In genomic region chr4:139503919-139504318, GRCm38 (mm10) we compare ENCODE assay signal across 30 mouse cellular contexts. TPM values are rescaled to one million over a fixed set of nuclear protein-coding genes. Genes with fewer than 3 reads are reported as not detected.
DNase-seq lines count a peak whose midpoint lies in the region; ATAC-seq and TF ChIP-seq lines count a peak whose summit lies in the region.
"Had no signal": no experiment of that assay in that cellular context is flagged by ENCODE, and none has a peak within 500 bp of the region (broad histone marks: within the 10 kb centered on the region; RNA-seq: fewer than 3 reads in every experiment).

No protein-coding gene starts in this region.

- no peak for TF ChIP-seq CTCF in MEL (IDR thresholded peaks at IDR 0.05 in 2 of 3, conservative IDR thresholded peaks at IDR 0.05 in 1 of 3; ENCODE audit: control insufficient read depth in 1 of 3, insufficient read depth in 1 of 3, low read depth in 2 of 3, low read length in 3 of 3, poor library complexity in 1 of 3, severe bottlenecking in 1 of 3)

- H3K27ac ChIP-seq in MEL (ENCODE audit: control insufficient read depth, low read depth, low read length): no peak overlapping the region
- no peak overlapping the region for H3K27ac ChIP-seq in heart, embryonic 12.5 days (ENCODE audit: poor library complexity, severe bottlenecking)
- no peak overlapping the region for H3K27ac ChIP-seq in forebrain, embryonic 16.5 days (ENCODE audit: low read length)
- H3K27ac ChIP-seq: embryonic facial prominence, embryonic 10.5 days; embryonic facial prominence, embryonic 13.5 days; forebrain, embryonic 12.5 days; forebrain, embryonic 15.5 days; heart, embryonic 13.5 days; hindbrain, embryonic 13.5 days had no signal

- peaks cover 0 to 9% of the 10 kb centered on the region in 2 experiments; a peak in 2 of 4 replicates for H3K4me1 ChIP-seq in MEL (ENCODE audit: control insufficient read depth in 1 of 2, insufficient read depth in 2 of 2, low read length in 2 of 2)
- peaks cover 12% of the 10 kb centered on the region for H3K4me1 ChIP-seq in heart, embryonic 12.5 days (replicated peaks)
- 0 out of 2 replicates have a peak, but pooled peaks cover 4% of the 10 kb centered on the region for H3K4me1 ChIP-seq in forebrain, embryonic 16.5 days (replicated peaks; ENCODE audit: control insufficient read depth, insufficient read depth, low read length)
- H3K4me1 ChIP-seq: embryonic facial prominence, embryonic 13.5 days; forebrain, embryonic 15.5 days had no signal

- 77% methylated on average over 8 of the region's 8 CpGs for WGBS in heart, embryonic 12.5 days
- WGBS in forebrain, embryonic 16.5 days: 90% methylated on average over 8 of the region's 8 CpGs

- H3K36me3 ChIP-seq in MEL (ENCODE audit: control insufficient read depth in 1 of 2, insufficient read depth in 2 of 2, low read length in 2 of 2): no peaks in the 10 kb centered on the region
- no peaks in the 10 kb centered on the region for H3K36me3 ChIP-seq in heart, embryonic 12.5 days
- no peaks in the 10 kb centered on the region for H3K36me3 ChIP-seq in forebrain, embryonic 16.5 days (ENCODE audit: control insufficient read depth, insufficient read depth)
- H3K36me3 ChIP-seq: embryonic facial prominence, embryonic 10.5 days; embryonic facial prominence, embryonic 13.5 days; forebrain, embryonic 12.5 days; forebrain, embryonic 15.5 days; G1E; heart, embryonic 13.5 days; hindbrain, embryonic 13.5 days had no signal

- no peak overlapping the region for H3K4me3 ChIP-seq in MEL (ENCODE audit: control insufficient read depth in 1 of 2, insufficient read depth in 1 of 2, low read depth in 2 of 2, low read length in 2 of 2)
- no peak overlapping the region for H3K4me3 ChIP-seq in heart, embryonic 12.5 days
- H3K4me3 ChIP-seq in forebrain, embryonic 16.5 days (replicated peaks; ENCODE audit: low read length): no peak overlapping the region
- H3K4me3 ChIP-seq: embryonic facial prominence, embryonic 10.5 days; embryonic facial prominence, embryonic 13.5 days; erythroblast, embryonic 14.5 days; forebrain, embryonic 12.5 days; forebrain, embryonic 15.5 days; heart, embryonic 13.5 days; hindbrain, embryonic 13.5 days had no signal

- TF ChIP-seq RAD21 in MEL (IDR thresholded peaks at IDR 0.05; ENCODE audit: low read depth, low read length): no peak

- H3K27me3 ChIP-seq in MEL (ENCODE audit: control insufficient read depth in 1 of 2, insufficient read depth in 2 of 2, low read length in 2 of 2): no peaks in the 10 kb centered on the region
- peaks cover 3% of the 10 kb centered on the region for H3K27me3 ChIP-seq in heart, embryonic 12.5 days (replicated peaks)
- no peaks in the 10 kb centered on the region for H3K27me3 ChIP-seq in forebrain, embryonic 16.5 days (replicated peaks; ENCODE audit: control insufficient read depth, insufficient read depth, low read length)
- H3K27me3 ChIP-seq: embryonic facial prominence, embryonic 13.5 days; forebrain, embryonic 15.5 days; heart, embryonic 13.5 days; hindbrain, embryonic 13.5 days had no signal

- DNase-seq in MEL (ENCODE audit: low read depth, low spot score): peak; percentile 63
- DNase-seq in thymus, postnatal 36 days: no peak
- no peak for DNase-seq in layer of hippocampus, postnatal 25 days (ENCODE audit: extremely low spot score in 1 of 2, low spot score in 1 of 2)
- DNase-seq: adrenal gland, adult 8-10 months; adrenal gland, postnatal 25 days; B cell, adult 2 months; cerebellum, adult 18-20 months; cerebellum, adult 9-10 months; cerebellum, postnatal 25 days; embryo, embryonic 11 days; gastrocnemius, postnatal 10 days; gastrocnemius, postnatal 36 days; heart, adult 11 months; heart, postnatal 14 days had no signal

- TF ChIP-seq POLR2A in MEL (IDR thresholded peaks at IDR 0.05; ENCODE audit: control insufficient read depth in 1 of 2, insufficient read depth in 1 of 2, low read depth in 1 of 2, low read length in 2 of 2, poor library complexity in 1 of 2): no peak

- no peak overlapping the region for H3K4me2 ChIP-seq in heart, embryonic 12.5 days
- no peak overlapping the region for H3K4me2 ChIP-seq in forebrain, embryonic 16.5 days (ENCODE audit: low read length)
- H3K4me2 ChIP-seq: embryonic facial prominence, embryonic 13.5 days; forebrain, embryonic 12.5 days; forebrain, embryonic 15.5 days; heart, embryonic 13.5 days; hindbrain, embryonic 13.5 days had no signal

- no peaks in the 10 kb centered on the region for H3K9me3 ChIP-seq in MEL (replicated peaks; ENCODE audit: insufficient read depth, low read length)
- H3K9me3 ChIP-seq in heart, embryonic 12.5 days (replicated peaks): peaks cover 9% of the 10 kb centered on the region; the same call in 1 of the 2 replicates
- H3K9me3 ChIP-seq in forebrain, embryonic 16.5 days (ENCODE audit: control insufficient read depth, low read length): no peaks in the 10 kb centered on the region
- H3K9me3 ChIP-seq: embryonic facial prominence, embryonic 13.5 days; forebrain, embryonic 12.5 days; forebrain, embryonic 15.5 days; hindbrain, embryonic 13.5 days had no signal

- ATAC-seq in common myeloid progenitor, adult 5-6 weeks (replicated peaks; ENCODE audit: low read depth, poor library complexity, severe bottlenecking): peak; percentile 16; the same call in 1 of the 2 replicates
- peak; percentile 79 for ATAC-seq in megakaryocyte progenitor cell, adult 5-6 weeks (replicated peaks; ENCODE audit: poor library complexity)
- peak; percentile 79 for ATAC-seq in neutrophil, adult 5-6 weeks (ENCODE audit: extremely low read depth, insufficient number of reproducible peaks, low FRiP score, poor library complexity, severe bottlenecking)
- ATAC-seq in heart, embryonic 12.5 days (ENCODE audit: insufficient number of reproducible peaks, low FRiP score): no peak
- ATAC-seq in forebrain, embryonic 16.5 days: no peak
- ATAC-seq: activated CD4-positive, CD25-positive, alpha-beta regulatory T cell, adult 4 months; forebrain, embryonic 15.5 days; hindbrain, embryonic 16.5 days; intestine, embryonic 16.5 days had no signal

- TF ChIP-seq EP300 in MEL (IDR thresholded peaks at IDR 0.05; ENCODE audit: low read depth in 1 of 2, low read length in 2 of 2): no peak

- no peak overlapping the region for H3K9ac ChIP-seq in MEL (ENCODE audit: control insufficient read depth, low read depth, low read length, poor library complexity, severe bottlenecking)
- no peak overlapping the region for H3K9ac ChIP-seq in heart, embryonic 12.5 days
- no peak overlapping the region for H3K9ac ChIP-seq in forebrain, embryonic 16.5 days (replicated peaks; ENCODE audit: low read depth, low read length)
- H3K9ac ChIP-seq: embryonic facial prominence, embryonic 13.5 days; forebrain, embryonic 12.5 days; forebrain, embryonic 15.5 days; heart, embryonic 13.5 days; hindbrain, embryonic 13.5 days had no signal

- no peaks in the 10 kb centered on the region for H3K79me2 ChIP-seq in MEL (ENCODE audit: control insufficient read depth, insufficient read depth, low read length, poor library complexity)

TF ChIP-seq in MEL, 35 proteins besides CTCF, POLR2A, EP300 and RAD21:
- TF ChIP-seq ZC3H11A (IDR thresholded peaks at IDR 0.05; ENCODE audit: low read depth, low read length) (peak; percentile 21; the same call in 1 of the 2 replicates), TAL1 (IDR thresholded peaks at IDR 0.05; ENCODE audit: low read length) (no peak)

RNA-seq across cellular contexts. Expression of gene Iffo2, which starts 26.4 kb away (rescaled TPM):
- 0.95 and 1.3 TPM in 2 replicates for total RNA-seq in MEL (2012; rRNA removed)
- 1 to 10 TPM in 1 of 2 experiments, not detected in 1; 2.7 TPM for polyA plus RNA-seq in MEL (2012; ENCODE audit: insufficient read depth in 1 of 2, insufficient read length in 2 of 2, low read depth in 1 of 2, low replicate concordance in 2 of 2, missing spikeins in 1 of 2)
- 1.1 and 1.3 TPM in 2 replicates for total RNA-seq in common myeloid progenitor, adult 5-6 weeks (2017)
- total RNA-seq in megakaryocyte progenitor cell, adult 5-6 weeks (2015): 0.39 and 0.69 TPM in 2 replicates
- 0.33 and 1.2 TPM in 2 replicates for total RNA-seq in megakaryocyte progenitor cell, adult 5-6 weeks (2017)
- total RNA-seq in neutrophil, adult 5-6 weeks (2017): 3.6 and 3.7 TPM in 2 replicates
- 4.8 and 4.9 TPM in 2 replicates for polyA plus RNA-seq in heart, embryonic 12.5 days (2016; fragmentation: Nextera tagmentation; extraction: Ambion mirVana)
- 4.6 and 4.8 TPM in 2 replicates for polyA plus RNA-seq in forebrain, embryonic 16.5 days (2015; fragmentation: Nextera tagmentation; extraction: Ambion mirVana)
- total RNA-seq in layer of hippocampus, postnatal 25 days (2021): 10 to 100 TPM; 15.3 to 16.3 TPM
- polyA plus RNA-seq: erythroblast, embryonic 14.5 days had no signal

Comparison
In these comparisons a context has a peak if more than half of its experiments do, and no peak if none do; other contexts are left out.
1. ATAC-seq: peak in common myeloid progenitor, adult 5-6 weeks (single experiment), megakaryocyte progenitor cell, adult 5-6 weeks (single experiment) and neutrophil, adult 5-6 weeks (single experiment); none in heart, embryonic 12.5 days (single experiment) and forebrain, embryonic 16.5 days (single experiment).